Mouse (Mus musculus) stomach, embryonic 15.5 days (tissue): ENCODE data around the gene Timp3. TPM values are rescaled to one million over a fixed set of nuclear protein-coding genes. Genes with fewer than 3 reads are reported as not detected.

Experiments
- ATAC-seq: fragments of 200-750 bp; cut with Nextera tagmentation; 2 replicates; pipeline ENCODE4 v1.8.0; 2017; ENCODE audit warnings: low read depth, moderate number of reproducible peaks, moderate TSS enrichment; ENCODE audit not compliant: insufficient read depth, low FRiP score
- H3K27ac ChIP-seq: fragments of 300-500 bp; sonication (generic); 2 replicates; pipeline ENCODE4 v1.5.1; 2015; ENCODE audit warnings: mild to moderate bottlenecking, inconsistent platforms
- H3K27me3 ChIP-seq: fragments of 300-500 bp; sonication (generic); replicated peaks from 2 replicates; pipeline ENCODE4 v1.6.1; 2015; ENCODE audit warnings: inconsistent platforms
- H3K36me3 ChIP-seq: fragments of 300-500 bp; sonication (generic); 2 replicates; pipeline ENCODE4 v1.6.1; 2015; ENCODE audit warnings: inconsistent platforms
- H3K4me1 ChIP-seq: fragments of 300-500 bp; sonication (generic); 2 replicates; pipeline ENCODE4 v1.6.1; 2015; ENCODE audit warnings: inconsistent platforms
- H3K4me2 ChIP-seq: fragments of 300-500 bp; sonication (generic); 2 replicates; pipeline ENCODE4 v1.6.1; 2015; ENCODE audit warnings: mild to moderate bottlenecking, inconsistent platforms
- H3K4me3 ChIP-seq: fragments of 300-500 bp; sonication (generic); replicated peaks from 2 replicates; pipeline ENCODE4 v1.5.1; 2015; ENCODE audit warnings: inconsistent platforms
- H3K9ac ChIP-seq: fragments of 300-500 bp; sonication (generic); 2 replicates; pipeline ENCODE4 v1.6.1; 2015; ENCODE audit warnings: inconsistent platforms
- H3K9me3 ChIP-seq: fragments of 300-500 bp; sonication (generic); 2 replicates; pipeline ENCODE4 v1.6.1; 2016; ENCODE audit warnings: inconsistent platforms
- WGBS: fragments of 180-500 bp; shearing (Covaris S2); methylation state at CpG from one replicate; pipeline ENCODE4 v1.1.7; 2015; 5-methylcytosine and 5-hydroxymethylcytosine counted together
- polyA plus RNA-seq: library from polyadenylated mRNA; unstranded; fragments of >200 nt; fragmentation: Nextera tagmentation; extraction: Ambion mirVana; gene quantifications from 2 replicates; pipeline ENCODE4 v1.2.1, GENCODE M21; 2015

Timp3 gene
- polyA plus RNA-seq, 1 experiment from 2014 or later = 63.5 TPM

DNA sequence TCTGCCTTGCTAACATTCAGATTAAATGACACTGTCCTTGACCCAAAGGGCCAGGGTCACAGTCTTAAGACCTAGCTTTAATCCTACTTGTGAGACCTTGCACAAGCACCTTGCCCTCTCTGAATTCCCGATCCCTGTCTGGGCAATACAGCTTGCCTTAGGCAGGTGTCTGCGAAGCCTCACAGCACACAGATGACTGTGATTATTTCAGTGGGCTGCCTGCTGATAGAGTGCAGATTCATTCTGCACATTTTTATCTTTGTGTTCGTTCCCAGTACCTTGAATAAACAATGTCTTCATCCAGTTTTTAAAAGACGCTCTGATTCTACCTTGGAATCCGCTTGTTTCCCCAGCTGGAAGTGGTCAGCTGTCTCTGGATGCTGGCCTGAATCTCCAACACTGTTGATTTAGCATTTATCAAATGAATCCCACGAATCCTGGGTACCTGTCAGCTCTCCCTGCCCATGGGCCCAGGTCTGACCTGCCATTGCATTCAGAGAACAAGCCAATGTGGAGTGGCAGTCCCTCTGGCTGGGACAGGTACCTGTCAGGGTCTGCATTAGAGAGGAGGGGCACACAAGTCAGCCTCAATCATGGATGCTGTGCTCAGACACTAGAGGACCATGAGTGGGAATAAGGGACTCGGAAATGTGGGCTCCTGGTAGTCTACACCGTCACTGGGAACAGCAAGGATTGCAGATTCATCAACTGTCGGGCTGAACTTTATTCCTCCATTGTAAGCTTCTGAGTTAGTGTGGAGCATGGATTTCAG, 81.2 kb downstream of the Timp3 start:
- Histone ChIP-seq H3K4me3 (no peak overlapping the region), H3K9me3 (no peaks in the 10 kb centered on the region), H3K4me1 (peaks cover 4% of the 10 kb centered on the region; the same call in 1 of the 2 replicates), H3K4me2 (no peak overlapping the region), H3K9ac (no peak overlapping the region), H3K27me3 (no peaks in the 10 kb centered on the region), H3K27ac (peak overlapping the region; percentile 5; the same call in 1 of the 2 replicates), H3K36me3 (no peaks in the 10 kb centered on the region)
- WGBS = 38% methylated on average over 9 of the region's 9 CpGs
- peak; percentile 24; the same call in 1 of the 2 replicates for ATAC-seq

DNA sequence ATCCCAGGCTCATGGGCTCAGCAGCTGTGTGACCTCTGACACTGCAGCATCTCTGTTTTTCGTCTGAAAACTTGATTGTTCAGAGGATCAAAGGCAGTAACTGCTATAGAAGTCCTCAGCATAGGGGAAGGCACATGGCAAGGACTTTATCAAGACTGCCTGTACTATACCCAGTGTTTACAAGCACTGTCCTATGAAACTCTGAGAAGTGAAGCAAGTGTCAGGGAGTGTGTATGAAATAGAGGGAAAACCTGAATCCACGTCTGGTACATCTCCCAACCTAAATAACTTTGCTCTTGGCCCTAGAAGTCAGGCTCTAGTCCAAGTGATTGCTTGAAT, 81.7 kb downstream of the Timp3 start:
- Histone ChIP-seq H3K9ac (no peak overlapping the region), H3K9me3 (no peaks in the 10 kb centered on the region), H3K36me3 (no peaks in the 10 kb centered on the region), H3K4me3 (no peak overlapping the region), H3K27me3 (no peaks in the 10 kb centered on the region), H3K27ac (peak overlapping the region; percentile 5; the same call in 1 of the 2 replicates), H3K4me1 (peaks cover 4% of the 10 kb centered on the region; the same call in 1 of the 2 replicates), H3K4me2 (no peak overlapping the region)
- ATAC-seq = peak; percentile 52; the same call in 1 of the 2 replicates
- WGBS = 27% methylated on average over 2 of the region's 2 CpGs

DNA sequence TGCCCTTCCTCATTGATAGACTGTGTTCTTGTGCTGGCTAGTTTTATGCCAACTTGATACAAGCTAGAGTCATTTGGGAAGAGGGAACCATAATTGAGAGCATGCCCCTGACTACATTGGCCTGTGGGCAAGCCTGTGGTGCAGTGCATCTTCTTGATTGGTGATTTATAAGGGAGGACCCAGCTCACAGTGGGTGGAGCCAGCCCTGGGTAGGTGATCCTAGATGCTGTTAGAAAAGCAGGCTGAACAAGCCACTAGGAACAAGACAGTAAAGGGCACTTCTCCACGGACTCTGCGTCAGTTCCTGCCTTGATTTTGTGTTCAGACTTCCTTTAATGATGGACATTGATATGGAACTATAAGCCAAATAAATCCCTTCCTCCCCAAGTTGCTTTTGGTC, 84.5 kb downstream of the Timp3 start:
- Histone ChIP-seq H3K9ac (no peak overlapping the region), H3K4me1 (peaks cover 4% of the 10 kb centered on the region; the same call in 1 of the 2 replicates), H3K9me3 (no peaks in the 10 kb centered on the region), H3K27ac (no peak overlapping the region), H3K36me3 (no peaks in the 10 kb centered on the region), H3K27me3 (no peaks in the 10 kb centered on the region), H3K4me2 (no peak overlapping the region), H3K4me3 (no peak overlapping the region)
- ATAC-seq = no peak
- WGBS = 74% methylated on average over 2 of the region's 2 CpGs

DNA sequence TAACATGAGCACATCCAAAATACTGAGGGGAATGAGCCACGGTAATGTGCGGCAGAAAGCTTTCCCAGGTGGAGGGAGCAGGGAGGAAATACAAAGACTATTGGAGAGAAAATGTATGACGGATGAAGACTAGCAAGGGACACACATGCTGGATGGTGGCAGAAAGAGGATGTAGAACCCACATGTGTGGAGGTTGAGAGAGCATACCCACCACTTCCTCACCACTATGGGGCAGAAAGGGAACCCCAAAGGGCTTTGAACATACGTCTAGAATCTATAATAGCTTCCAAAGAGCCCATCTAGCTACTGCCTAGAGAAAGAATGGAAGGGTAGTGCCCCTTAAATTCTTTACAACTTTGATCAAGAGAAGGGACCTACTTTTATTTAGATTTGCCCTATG, 85.5 kb downstream of the Timp3 start:
- Histone ChIP-seq H3K36me3 (no peaks in the 10 kb centered on the region), H3K9ac (no peak overlapping the region), H3K27me3 (no peaks in the 10 kb centered on the region), H3K27ac (no peak overlapping the region), H3K4me3 (no peak overlapping the region), H3K9me3 (no peaks in the 10 kb centered on the region), H3K4me1 (peaks cover 4% of the 10 kb centered on the region; the same call in 1 of the 2 replicates), H3K4me2 (no peak overlapping the region)
- 75% methylated on average over 4 of the region's 4 CpGs for WGBS
- no peak for ATAC-seq

DNA sequence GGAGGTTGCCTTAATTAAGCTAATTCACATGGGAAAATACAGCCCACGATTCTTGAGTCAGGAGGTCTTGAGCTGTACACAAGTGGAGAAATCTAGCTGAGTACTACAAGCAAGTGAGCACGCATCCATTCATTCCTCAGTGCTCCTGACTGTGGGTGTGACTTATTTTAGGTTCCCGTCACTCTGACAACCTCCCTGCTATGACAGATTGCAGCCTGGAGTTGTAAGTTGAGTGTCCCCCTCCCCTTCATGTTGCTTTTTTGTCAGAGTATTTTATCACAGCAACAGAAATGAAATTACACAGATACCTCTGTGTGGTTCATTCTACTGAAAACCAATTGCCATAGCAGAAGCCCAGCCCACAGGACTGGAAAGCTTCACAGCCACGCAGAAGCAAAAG, 86.1 kb downstream of the Timp3 start:
- no peak overlapping the region for H3K4me2 ChIP-seq
- ATAC-seq = no peak
- H3K9ac ChIP-seq = no peak overlapping the region
- H3K4me1 ChIP-seq = peaks cover 4% of the 10 kb centered on the region; the same call in 1 of the 2 replicates
- H3K27ac ChIP-seq = no peak overlapping the region
- no peaks in the 10 kb centered on the region for H3K36me3 ChIP-seq
- H3K4me3 ChIP-seq = no peak overlapping the region
- no peaks in the 10 kb centered on the region for H3K9me3 ChIP-seq
- WGBS = 66% methylated on average over 4 of the region's 4 CpGs
- H3K27me3 ChIP-seq = no peaks in the 10 kb centered on the region

DNA sequence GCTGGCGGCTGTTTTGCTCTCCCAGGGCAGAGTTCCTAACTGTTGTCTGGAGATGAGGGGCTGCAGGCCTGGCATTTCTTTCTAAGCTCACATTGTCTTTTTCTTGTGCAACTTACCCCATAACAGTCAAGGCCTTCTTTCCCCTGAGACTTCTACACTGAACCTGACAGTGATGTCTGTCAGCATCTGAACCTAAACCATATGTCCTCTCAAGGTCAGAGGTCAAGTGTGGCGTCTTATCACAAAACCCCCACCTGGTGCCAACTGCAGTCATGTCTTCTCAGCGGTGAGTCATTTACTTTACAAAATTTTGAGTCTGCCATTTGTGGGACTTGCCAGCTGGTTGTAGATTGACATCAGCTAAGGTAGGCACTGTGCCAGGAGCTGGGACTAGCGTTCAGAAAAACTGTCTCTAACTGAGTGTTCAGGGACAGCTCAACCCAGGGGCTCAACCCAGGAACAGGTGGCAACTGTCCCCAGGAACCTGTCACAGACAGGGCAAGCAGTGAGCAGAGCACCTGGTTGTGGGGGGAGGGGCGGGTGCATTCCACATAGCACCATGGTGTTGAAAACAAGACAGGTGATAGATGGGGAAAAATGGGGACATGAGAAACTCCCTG, 87.8 kb downstream of the Timp3 start:
- no peaks in the 10 kb centered on the region for H3K4me1 ChIP-seq
- no peaks in the 10 kb centered on the region for H3K36me3 ChIP-seq
- no peak overlapping the region for H3K9ac ChIP-seq
- no peak overlapping the region for H3K4me2 ChIP-seq
- ATAC-seq = no peak; the same call in 1 of the 2 replicates
- WGBS = 51% methylated on average over 5 of the region's 5 CpGs
- no peak overlapping the region for H3K4me3 ChIP-seq
- H3K27me3 ChIP-seq = no peaks in the 10 kb centered on the region
- H3K27ac ChIP-seq = no peak overlapping the region
- no peaks in the 10 kb centered on the region for H3K9me3 ChIP-seq

DNA sequence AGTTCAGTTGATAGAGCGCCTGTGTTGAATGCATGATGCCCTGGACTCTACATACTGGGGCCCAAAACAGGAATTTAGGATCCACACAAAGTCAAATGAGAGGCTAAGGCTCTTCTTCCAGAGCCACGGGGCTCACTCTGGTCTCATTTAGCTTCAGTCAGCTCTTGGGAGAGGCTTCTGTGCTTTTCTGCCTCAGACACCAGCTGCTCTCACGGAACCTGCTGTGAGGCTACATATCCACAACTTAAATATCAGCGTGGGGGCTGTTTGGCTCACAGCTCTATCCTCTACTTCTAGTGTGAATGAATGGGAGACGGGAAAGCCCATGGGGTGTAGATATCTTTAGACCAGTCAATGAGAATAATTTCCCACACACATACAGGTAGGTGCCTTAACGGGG, 88.6 kb downstream of the Timp3 start:
- no peaks in the 10 kb centered on the region for H3K27me3 ChIP-seq
- H3K27ac ChIP-seq = no peak overlapping the region
- no peak overlapping the region for H3K4me3 ChIP-seq
- no peaks in the 10 kb centered on the region for H3K4me1 ChIP-seq
- H3K9ac ChIP-seq = no peak overlapping the region
- no peak overlapping the region for H3K4me2 ChIP-seq
- 73% methylated on average over 6 of the region's 6 CpGs for WGBS
- no peaks in the 10 kb centered on the region for H3K9me3 ChIP-seq
- no peaks in the 10 kb centered on the region for H3K36me3 ChIP-seq
- no peak for ATAC-seq

DNA sequence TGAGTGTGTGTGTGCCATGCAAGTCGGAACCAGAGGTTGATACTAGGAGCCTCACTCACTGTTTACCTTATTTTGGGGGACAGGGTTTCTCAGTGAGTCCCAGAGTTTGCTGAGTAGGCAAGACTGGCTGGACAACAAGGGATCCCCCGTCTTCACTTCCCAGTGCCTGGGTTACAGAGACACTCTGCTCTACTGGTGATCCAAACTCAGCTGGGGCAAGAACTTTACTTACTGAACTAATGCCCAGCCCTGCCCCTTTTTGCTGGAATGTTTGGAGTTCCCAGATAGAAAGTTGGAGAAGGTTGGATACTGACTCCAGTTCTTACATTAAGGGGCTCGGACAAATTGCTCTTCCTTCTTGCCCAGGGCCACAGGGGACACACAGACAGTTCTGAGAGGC, 89.2 kb downstream of the Timp3 start:
- Histone ChIP-seq H3K4me1 (no peaks in the 10 kb centered on the region), H3K9me3 (no peaks in the 10 kb centered on the region), H3K4me2 (no peak overlapping the region), H3K27ac (no peak overlapping the region), H3K9ac (no peak overlapping the region), H3K36me3 (no peaks in the 10 kb centered on the region), H3K4me3 (no peak overlapping the region), H3K27me3 (no peaks in the 10 kb centered on the region)
- WGBS = 80% methylated on average over 3 of the region's 3 CpGs
- no peak for ATAC-seq

DNA sequence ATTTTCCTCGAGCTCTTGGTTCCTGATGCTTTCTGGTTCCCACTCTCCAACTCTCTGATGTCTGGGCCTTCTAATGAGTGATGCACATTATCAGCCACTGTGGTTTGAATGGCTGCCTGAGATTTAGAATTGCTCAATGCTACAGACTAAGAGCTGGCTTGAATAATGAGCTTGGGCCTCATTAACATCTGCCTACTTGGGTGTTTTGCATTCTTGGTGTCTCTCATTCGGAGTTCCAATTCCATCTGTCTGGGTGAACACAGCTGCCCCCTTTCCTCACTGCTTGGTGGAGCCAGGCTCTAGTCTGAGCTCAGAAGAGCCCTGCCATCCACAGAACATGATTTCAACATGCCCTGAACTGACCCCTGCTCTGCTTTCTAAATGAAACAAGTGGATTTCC, 89.7 kb downstream of the Timp3 start:
- Histone ChIP-seq H3K27me3 (no peaks in the 10 kb centered on the region), H3K27ac (no peak overlapping the region), H3K9me3 (no peaks in the 10 kb centered on the region), H3K4me3 (no peak overlapping the region), H3K4me1 (no peaks in the 10 kb centered on the region), H3K9ac (no peak overlapping the region), H3K4me2 (no peak overlapping the region), H3K36me3 (no peaks in the 10 kb centered on the region)
- no peak for ATAC-seq
- WGBS = 58% methylated on average over 2 of the region's 2 CpGs

DNA sequence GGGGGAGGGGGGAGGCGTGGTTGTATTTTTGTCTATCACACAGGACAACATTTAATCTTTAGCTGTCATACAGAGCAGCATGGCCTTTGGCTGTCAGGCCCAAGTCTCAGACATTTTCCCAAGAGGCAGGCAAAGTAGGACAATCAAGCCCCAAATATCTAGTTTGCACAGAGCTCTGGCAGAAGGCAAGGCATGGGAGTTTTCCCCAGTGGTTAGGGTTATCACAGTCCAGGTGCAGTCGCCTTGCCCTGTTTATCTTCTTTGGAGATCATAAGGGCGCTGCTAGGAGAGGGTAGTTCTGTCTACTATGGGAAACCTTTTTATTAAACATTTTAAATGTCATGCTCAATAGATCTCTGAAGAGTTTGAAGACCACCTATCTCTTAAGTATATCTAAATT, 92.2 kb downstream of the Timp3 start:
- no peaks in the 10 kb centered on the region for H3K36me3 ChIP-seq
- H3K4me3 ChIP-seq = no peak overlapping the region
- no peak; the same call in 1 of the 2 replicates for ATAC-seq
- no peak overlapping the region for H3K9ac ChIP-seq
- H3K4me2 ChIP-seq = no peak overlapping the region
- 73% methylated on average over 3 of the region's 3 CpGs for WGBS
- H3K9me3 ChIP-seq = no peaks in the 10 kb centered on the region
- no peak overlapping the region for H3K27ac ChIP-seq
- no peaks in the 10 kb centered on the region for H3K4me1 ChIP-seq
- no peaks in the 10 kb centered on the region for H3K27me3 ChIP-seq

DNA sequence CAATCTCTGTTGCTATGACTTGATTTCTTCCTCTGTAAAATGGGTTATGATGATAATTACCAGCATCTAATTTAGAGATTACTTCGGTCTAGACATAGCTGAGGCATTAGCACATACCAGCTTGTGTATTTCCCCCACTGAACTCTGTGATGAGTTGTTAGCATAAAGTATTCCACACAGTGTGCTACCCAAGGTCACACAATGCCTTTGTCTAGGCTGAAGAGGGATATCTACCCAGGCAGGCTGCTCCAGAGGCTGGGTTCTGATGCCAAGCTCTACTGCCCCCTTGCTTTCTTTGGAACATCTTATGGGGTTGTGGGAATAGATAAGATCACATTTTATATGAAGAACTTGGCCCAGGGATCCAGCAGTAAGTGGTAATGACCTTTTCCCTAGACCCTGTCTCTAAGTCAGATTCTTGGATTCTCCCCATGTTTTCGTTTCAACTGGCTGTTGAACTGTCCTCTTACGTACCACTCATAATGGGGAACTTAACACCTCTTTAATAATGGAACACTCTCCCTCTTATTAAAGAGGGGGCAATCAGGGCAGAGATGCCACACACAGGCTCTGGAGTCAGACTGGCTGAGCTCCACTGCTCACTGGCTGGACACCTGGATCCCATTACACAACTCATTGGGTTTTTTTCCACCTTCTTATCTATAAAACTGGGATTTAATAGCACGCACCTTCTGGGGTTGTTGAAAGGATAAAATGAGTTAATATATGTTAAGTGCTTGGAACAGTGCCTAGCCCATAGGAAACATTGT, 97.6 kb downstream of the Timp3 start:
- Histone ChIP-seq H3K9me3 (no peaks in the 10 kb centered on the region), H3K9ac (no peak overlapping the region), H3K27ac (no peak overlapping the region), H3K4me1 (no peaks in the 10 kb centered on the region), H3K4me3 (no peak overlapping the region), H3K4me2 (no peak overlapping the region), H3K27me3 (no peaks in the 10 kb centered on the region), H3K36me3 (no peaks in the 10 kb centered on the region)
- no peak for ATAC-seq
- WGBS = 73% methylated on average over 4 of the region's 4 CpGs

DNA sequence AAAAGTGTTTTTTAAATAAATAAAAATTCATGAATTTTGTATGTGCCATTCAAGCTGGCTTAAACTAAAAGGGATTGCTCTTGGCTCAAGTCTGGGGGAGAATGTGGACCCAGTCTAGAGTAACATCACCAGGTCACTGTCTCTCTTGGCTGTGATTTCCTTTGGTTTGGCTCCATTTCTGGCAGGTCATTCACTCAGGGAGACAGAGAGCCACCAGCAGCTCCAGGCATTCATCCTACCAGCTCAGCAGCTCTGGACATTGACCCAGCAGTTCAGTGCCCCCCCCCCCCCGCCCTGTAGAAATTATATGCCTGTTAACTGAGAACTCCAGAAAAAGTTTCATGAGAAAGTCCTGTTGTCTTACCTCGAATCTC, 98.2 kb downstream of the Timp3 start:
- ATAC-seq = no peak
- no peaks in the 10 kb centered on the region for H3K36me3 ChIP-seq
- WGBS = 71% methylated on average over 2 of the region's 2 CpGs
- no peaks in the 10 kb centered on the region for H3K27me3 ChIP-seq
- H3K9ac ChIP-seq = no peak overlapping the region
- no peak overlapping the region for H3K4me2 ChIP-seq
- H3K4me1 ChIP-seq = no peaks in the 10 kb centered on the region
- no peak overlapping the region for H3K4me3 ChIP-seq
- no peak overlapping the region for H3K27ac ChIP-seq
- no peaks in the 10 kb centered on the region for H3K9me3 ChIP-seq
